Mouse (Mus musculus): ENCODE results near the gene Selp. TPM values are rescaled to one million over a fixed set of nuclear protein-coding genes. Genes with fewer than 3 reads are reported as not detected.
A peak's percentile ranks its signal among the peaks of the same experiment; 100 is the strongest.

The Selp gene
- polyA plus RNA-seq, 1 experiment from 2014 or later, result not detected

DNA sequence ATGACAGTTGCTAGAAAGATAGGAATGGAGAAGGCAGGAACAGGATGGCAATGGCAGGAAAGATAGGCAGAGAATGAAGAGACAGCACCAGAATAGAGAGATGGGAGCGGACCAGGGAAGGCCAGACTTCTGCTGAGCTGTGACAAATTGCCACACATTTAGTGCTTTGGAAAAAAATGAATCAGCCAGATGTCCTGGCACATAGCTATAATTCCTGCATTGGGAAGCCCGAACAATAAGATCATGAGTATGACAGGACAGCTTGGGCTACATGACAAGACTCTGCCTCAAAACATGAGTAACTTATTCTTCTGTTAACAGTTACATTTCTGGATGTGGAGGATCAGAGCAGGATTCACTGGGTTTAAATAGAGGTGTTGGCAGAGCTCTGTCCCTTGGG, 44.7 kb downstream of the Selp start:
- H3K9me3 ChIP-seq, result no peaks in the 10 kb centered on the region
- no peak for DNase-seq (ENCODE audit: extremely low spot score, low spot score)
- H3K27me3 ChIP-seq (ENCODE audit: poor library complexity, severe bottlenecking), result no peaks in the 10 kb centered on the region
- no peaks in the 10 kb centered on the region for H3K36me3 ChIP-seq (replicated peaks)
- 95% methylated on average over 2 of the region's 2 CpGs for WGBS
- H3K27ac ChIP-seq, result no peak overlapping the region
- no peaks in the 10 kb centered on the region for H3K4me1 ChIP-seq
- H3K4me3 ChIP-seq, result no peak overlapping the region

DNA sequence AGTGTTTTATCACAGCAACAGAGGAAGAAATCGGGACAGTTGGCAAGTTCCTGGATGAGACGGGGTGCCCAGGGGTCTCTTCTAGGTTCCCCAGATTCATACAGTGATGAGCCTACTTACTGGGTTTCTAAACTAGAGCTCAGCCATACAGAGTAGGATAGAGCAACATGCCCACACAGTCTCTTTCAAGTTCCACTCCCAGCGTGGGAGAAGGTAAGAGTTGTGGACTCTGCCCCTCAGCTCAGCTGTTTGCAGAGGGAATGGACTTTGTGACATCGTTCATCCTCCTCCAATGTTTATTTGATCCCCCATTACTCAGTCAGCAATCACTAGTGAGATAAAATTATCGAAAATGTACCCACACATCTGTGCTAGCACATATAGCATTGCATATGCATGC, 47.7 kb downstream of the Selp start:
- Histone ChIP-seq H3K9me3 (no peaks in the 10 kb centered on the region), H3K4me3 (no peak overlapping the region), H3K4me1 (no peaks in the 10 kb centered on the region), H3K27ac (no peak overlapping the region), H3K27me3 (ENCODE audit: poor library complexity, severe bottlenecking) (no peaks in the 10 kb centered on the region), H3K36me3 (replicated peaks) (no peaks in the 10 kb centered on the region)
- no peak for DNase-seq (ENCODE audit: extremely low spot score, low spot score)
- WGBS, result 84% methylated on average over 5 of the region's 5 CpGs

DNA sequence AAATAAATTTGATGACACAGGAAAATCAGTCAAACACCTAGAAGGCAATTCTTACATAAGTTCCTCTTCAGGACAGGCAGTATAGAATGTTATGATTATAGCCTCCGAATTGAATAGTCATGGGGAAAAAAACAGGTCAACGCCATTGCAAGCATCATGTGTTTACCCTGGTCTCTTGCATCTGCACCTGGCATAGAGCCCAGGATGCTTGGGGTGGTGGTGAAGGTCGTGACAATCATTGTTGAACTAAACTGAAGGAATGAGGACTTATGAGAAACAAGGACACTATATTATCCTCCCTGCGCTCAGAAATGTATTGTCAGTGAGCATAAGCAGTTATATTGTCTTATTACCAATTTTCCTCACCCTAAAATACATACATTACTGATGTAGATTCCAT, 53.8 kb downstream of the Selp start:
- no peak overlapping the region for H3K4me3 ChIP-seq
- DNase-seq (ENCODE audit: extremely low spot score, low spot score), result no peak
- no peaks in the 10 kb centered on the region for H3K27me3 ChIP-seq (ENCODE audit: poor library complexity, severe bottlenecking)
- no peak overlapping the region for H3K27ac ChIP-seq
- no peaks in the 10 kb centered on the region for H3K9me3 ChIP-seq
- no peaks in the 10 kb centered on the region for H3K4me1 ChIP-seq
- 84% methylated on average over 4 of the region's 4 CpGs for WGBS
- H3K36me3 ChIP-seq (replicated peaks), result no peaks in the 10 kb centered on the region

DNA sequence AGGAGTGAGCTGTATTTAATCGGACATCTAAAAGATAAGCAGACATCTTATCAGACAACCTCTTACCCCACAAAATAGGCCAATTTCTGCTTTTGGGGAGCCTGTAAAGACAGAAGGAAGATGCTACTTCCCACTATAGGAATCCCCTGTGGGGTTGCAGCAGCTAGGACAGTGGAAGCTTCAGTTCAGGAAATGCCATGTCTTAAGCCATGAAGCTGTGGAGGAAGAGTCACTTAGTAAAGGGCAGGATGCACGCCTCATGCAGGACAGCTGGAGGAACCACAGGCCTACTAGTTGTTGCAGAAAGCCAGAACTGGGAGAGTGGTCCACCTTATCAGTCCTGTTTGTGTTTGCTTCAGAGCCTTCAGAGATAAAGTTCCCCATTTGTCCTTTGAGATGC, 55.4 kb downstream of the Selp start:
- 87% methylated on average over 2 of the region's 2 CpGs for WGBS

DNA sequence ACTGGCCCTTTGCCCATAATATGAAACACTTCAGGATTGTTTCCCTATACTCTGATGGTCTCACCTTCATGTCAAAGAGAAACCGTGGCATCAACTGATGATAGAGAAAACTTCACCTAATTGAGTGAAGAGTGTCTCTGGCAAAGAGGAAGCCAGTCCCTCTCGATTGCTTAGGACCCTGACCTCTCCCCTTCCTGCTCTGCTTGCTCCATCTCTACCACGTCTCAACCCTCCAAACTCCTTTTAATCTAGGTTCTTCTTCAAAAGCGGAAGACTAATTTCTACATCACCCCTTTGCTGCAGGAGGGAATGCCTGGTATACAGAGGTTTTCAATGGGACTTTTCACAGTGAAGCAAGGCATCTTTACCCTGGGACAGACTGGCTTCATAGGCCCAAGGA, 58.1 kb downstream of the Selp start:
- no peak overlapping the region for H3K4me3 ChIP-seq
- no peaks in the 10 kb centered on the region for H3K9me3 ChIP-seq
- no peaks in the 10 kb centered on the region for H3K4me1 ChIP-seq
- no peak for DNase-seq (ENCODE audit: extremely low spot score, low spot score)
- no peak overlapping the region for H3K27ac ChIP-seq
- WGBS, result 80% methylated on average over 4 of the region's 4 CpGs
- H3K36me3 ChIP-seq (replicated peaks), result no peaks in the 10 kb centered on the region
- no peaks in the 10 kb centered on the region for H3K27me3 ChIP-seq (ENCODE audit: poor library complexity, severe bottlenecking)

More for the DNA sequence above, 55.4 kb downstream of the Selp start:
- Histone ChIP-seq H3K36me3 (replicated peaks) (no peaks in the 10 kb centered on the region), H3K9me3 (no peaks in the 10 kb centered on the region), H3K27ac (no peak overlapping the region), H3K27me3 (ENCODE audit: poor library complexity, severe bottlenecking) (no peaks in the 10 kb centered on the region), H3K4me3 (no peak overlapping the region), H3K4me1 (no peaks in the 10 kb centered on the region)
- no peak for DNase-seq (ENCODE audit: extremely low spot score, low spot score)

DNA sequence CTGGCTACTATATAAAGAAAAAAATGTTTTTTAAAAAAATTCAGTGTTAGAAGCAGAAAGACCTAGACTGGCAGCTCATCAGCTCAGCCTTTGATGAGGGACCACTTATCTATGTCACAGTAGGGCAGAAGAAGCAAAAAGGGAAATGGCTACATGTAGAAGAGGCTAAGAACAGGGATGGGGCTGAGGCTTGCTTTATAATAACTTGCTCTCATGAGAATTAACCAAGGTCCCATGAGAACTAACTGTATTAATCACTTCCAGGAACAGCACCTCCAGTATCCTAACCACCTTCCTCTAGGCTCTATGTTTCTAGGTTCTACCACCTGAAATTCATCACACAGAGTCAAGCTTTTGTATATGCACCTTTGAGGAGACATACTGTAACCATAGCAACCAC, 61.8 kb downstream of the Selp start:
- Histone ChIP-seq H3K4me3 (no peak overlapping the region), H3K27ac (no peak overlapping the region), H3K4me1 (no peaks in the 10 kb centered on the region), H3K27me3 (ENCODE audit: poor library complexity, severe bottlenecking) (no peaks in the 10 kb centered on the region), H3K36me3 (replicated peaks) (no peaks in the 10 kb centered on the region), H3K9me3 (no peaks in the 10 kb centered on the region)
- no peak for DNase-seq (ENCODE audit: extremely low spot score, low spot score)

DNA sequence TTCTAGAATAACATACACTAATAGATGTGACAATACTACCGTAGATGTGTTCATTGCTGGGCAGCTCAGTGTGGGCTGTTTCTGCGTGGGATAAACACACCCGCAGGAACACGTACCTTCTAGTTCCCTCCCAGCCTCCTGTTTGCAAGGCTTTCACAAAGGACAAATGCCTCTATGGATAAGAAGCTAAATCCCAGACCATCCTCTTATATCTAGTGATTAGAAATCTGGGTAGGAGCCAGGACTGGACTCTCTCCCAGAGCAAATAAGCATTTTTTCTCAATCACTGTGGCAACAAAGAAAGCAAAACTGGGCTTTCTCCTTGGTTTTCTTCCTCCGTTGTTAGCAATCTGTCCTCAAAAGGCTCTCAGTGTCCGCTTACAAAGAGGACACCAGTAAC, 63.4 kb downstream of the Selp start:
- no peaks in the 10 kb centered on the region for H3K27me3 ChIP-seq (ENCODE audit: poor library complexity, severe bottlenecking)
- 88% methylated on average over 6 of the region's 6 CpGs for WGBS
- H3K36me3 ChIP-seq (replicated peaks), result no peaks in the 10 kb centered on the region
- H3K27ac ChIP-seq, result no peak overlapping the region
- H3K4me1 ChIP-seq, result no peaks in the 10 kb centered on the region
- no peaks in the 10 kb centered on the region for H3K9me3 ChIP-seq
- no peak for DNase-seq (ENCODE audit: extremely low spot score, low spot score)
- H3K4me3 ChIP-seq, result no peak overlapping the region

DNA sequence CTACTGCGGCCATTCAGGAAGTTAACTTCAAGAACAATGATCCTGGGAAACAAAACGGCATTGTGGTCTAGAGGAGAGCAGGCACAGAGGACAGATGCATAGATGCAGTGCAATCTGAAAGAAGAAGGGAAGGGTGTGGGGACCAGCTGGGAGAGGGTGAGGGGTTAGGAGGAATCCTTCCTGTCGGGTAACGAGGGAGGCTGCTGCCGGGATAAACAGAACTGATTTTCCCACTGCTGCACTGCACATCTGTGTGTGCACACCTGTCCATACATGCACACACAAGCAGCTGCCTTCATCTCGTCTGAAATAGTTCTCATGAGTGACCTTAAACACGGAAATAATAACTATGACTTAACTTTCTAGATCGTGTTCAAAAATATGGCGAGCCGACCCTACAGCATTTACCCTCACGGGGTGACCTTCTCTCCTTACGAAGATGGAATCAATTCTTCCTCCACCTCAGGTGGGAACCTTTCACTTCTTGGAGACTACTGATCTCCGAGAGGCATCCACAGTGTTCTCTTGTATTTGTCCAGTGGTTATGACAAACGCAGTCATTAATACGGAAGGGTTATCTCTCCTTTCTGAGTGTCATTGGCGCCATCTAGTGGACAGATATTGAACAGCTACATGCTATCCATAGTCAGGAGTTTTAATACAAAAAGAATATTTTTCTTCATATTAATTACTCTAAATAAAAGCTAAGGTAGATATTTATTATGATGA, 69.2 kb downstream of the Selp start:
- Histone ChIP-seq H3K27ac (no peak overlapping the region), H3K4me1 (no peaks in the 10 kb centered on the region; the same call in 1 of the 2 replicates), H3K27me3 (ENCODE audit: poor library complexity, severe bottlenecking) (no peaks in the 10 kb centered on the region), H3K36me3 (replicated peaks) (no peaks in the 10 kb centered on the region), H3K4me3 (peak overlapping the region; percentile 23; the same call in 1 of the 2 replicates), H3K9me3 (no peaks in the 10 kb centered on the region)
- DNase-seq (ENCODE audit: extremely low spot score, low spot score), result peak; percentile 44
- WGBS, result 57% methylated on average over 16 of the region's 16 CpGs

DNA sequence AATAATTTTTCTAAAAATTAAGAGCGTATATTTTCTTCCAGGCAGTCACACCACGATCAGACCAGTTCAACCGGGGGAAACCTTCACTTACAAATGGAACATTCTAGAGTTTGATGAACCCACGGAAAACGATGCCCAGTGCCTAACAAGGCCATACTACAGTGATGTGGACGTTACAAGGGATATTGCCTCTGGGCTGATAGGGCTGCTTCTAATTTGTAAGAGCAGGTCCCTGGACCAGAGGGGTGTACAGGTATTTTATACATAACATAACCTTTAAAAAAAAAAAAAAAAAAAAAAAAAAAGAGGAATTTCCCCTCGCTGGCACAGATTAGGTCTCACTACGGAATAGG, 69.8 kb downstream of the Selp start:
- WGBS, result 58% methylated on average over 8 of the region's 8 CpGs
- H3K9me3 ChIP-seq, result no peaks in the 10 kb centered on the region
- no peaks in the 10 kb centered on the region for H3K27me3 ChIP-seq (ENCODE audit: poor library complexity, severe bottlenecking)
- no peak overlapping the region for H3K4me3 ChIP-seq
- no peak overlapping the region for H3K27ac ChIP-seq
- no peaks in the 10 kb centered on the region for H3K36me3 ChIP-seq (replicated peaks)
- H3K4me1 ChIP-seq, result no peaks in the 10 kb centered on the region; the same call in 1 of the 2 replicates
- no peak for DNase-seq (ENCODE audit: extremely low spot score, low spot score)

DNA sequence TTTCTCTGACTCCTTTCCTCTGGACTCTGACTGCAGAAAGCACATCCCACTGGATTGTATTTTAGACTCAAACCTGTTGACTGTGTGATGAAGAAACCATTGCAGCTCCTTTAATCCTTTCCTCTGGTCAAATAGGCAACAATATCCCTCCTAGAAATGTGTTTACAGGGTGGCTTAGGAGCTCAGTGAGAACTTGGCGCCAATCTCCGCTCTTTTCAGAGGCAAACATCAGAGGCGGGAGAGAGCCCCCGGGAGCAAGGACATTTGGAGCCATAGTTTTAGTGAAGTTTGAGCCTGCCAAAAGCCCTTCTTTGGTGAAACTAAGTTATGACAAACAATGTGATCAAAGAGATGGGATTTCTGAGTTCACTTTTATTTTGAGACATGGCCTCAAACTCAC, 70.3 kb downstream of the Selp start:
- Histone ChIP-seq H3K27ac (no peak overlapping the region), H3K36me3 (replicated peaks) (no peaks in the 10 kb centered on the region), H3K4me1 (no peaks in the 10 kb centered on the region; the same call in 1 of the 2 replicates), H3K27me3 (ENCODE audit: poor library complexity, severe bottlenecking) (no peaks in the 10 kb centered on the region), H3K4me3 (no peak overlapping the region), H3K9me3 (no peaks in the 10 kb centered on the region)
- WGBS, result 74% methylated on average over 4 of the region's 4 CpGs
- no peak for DNase-seq (ENCODE audit: extremely low spot score, low spot score)

DNA sequence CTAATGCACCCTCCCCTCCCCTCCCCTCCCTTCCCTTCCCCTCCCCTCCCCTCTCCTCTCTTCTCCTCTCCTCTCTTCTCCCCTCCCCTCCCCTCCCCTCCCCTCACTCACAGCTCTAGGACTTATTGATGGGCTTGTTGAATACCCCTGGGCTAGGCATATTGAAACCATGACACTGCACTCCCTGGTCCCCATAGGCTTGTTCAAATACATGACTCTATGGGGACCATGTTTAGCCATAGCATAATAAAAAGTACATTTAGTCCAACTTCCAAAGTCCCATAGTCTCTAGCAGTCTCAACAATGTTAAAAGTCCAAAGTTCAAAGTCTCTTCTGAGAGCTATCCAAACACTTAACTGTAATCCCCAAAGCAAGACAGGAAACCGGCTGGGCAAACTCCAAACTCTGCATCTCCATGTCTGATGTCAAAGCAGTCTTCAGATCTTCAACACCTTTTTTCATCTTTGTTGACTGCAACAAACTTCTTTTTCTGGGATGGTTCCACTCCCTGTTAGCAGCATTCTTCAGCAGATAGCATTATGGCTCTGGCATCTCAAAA, 72.0 kb downstream of the Selp start:
- no peak for DNase-seq (ENCODE audit: extremely low spot score, low spot score)
- H3K27me3 ChIP-seq (ENCODE audit: poor library complexity, severe bottlenecking), result no peaks in the 10 kb centered on the region
- H3K9me3 ChIP-seq, result no peaks in the 10 kb centered on the region
- no peaks in the 10 kb centered on the region for H3K36me3 ChIP-seq (replicated peaks)
- H3K27ac ChIP-seq, result no peak overlapping the region
- H3K4me1 ChIP-seq, result no peaks in the 10 kb centered on the region; the same call in 1 of the 2 replicates
- 98% methylated on average over 1 of the region's 1 CpGs for WGBS
- no peak overlapping the region for H3K4me3 ChIP-seq

DNA sequence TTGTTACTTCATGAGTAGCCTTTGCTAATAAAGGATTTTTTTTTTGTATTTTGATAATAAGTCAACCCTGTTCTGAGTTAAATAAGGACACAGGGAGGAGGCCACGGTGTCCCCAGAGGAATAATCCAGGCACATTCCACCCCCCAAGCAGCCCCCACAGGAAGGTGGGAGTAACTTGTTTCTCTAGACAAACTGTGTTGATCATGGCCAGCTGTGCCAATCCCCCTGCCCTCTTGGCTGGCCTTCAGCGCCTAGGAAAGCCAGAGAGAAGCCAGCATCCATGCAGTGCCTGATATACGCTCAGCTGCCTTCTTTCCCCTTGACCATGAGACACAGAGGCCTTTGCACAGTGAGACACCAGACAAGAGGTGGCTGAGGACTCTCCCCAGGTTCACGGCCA, 84.5 kb downstream of the Selp start:
- H3K4me1 ChIP-seq, result no peaks in the 10 kb centered on the region
- H3K4me3 ChIP-seq, result no peak overlapping the region
- H3K9me3 ChIP-seq, result no peaks in the 10 kb centered on the region; the same call in 1 of the 2 replicates
- H3K36me3 ChIP-seq (replicated peaks), result no peaks in the 10 kb centered on the region
- H3K27me3 ChIP-seq (ENCODE audit: poor library complexity, severe bottlenecking), result no peaks in the 10 kb centered on the region
- DNase-seq (ENCODE audit: extremely low spot score, low spot score), result no peak
- 85% methylated on average over 4 of the region's 4 CpGs for whole genome bisulfite sequencing
- no peak overlapping the region for H3K27ac ChIP-seq
